Mouse (Mus musculus) midbrain, embryonic 13.5 days (tissue): Measurements from ENCODE around the gene Lrch4. TPM values are rescaled to one million over a fixed set of nuclear protein-coding genes. Genes with fewer than 3 reads are reported as not detected.

Experiments
- ATAC-seq: fragments of 200-750 bp; cut with Nextera tagmentation; 2 replicates; pipeline ENCODE4 v1.8.0; 2017; ENCODE audit warnings: mild to moderate bottlenecking, moderate TSS enrichment, moderate library complexity
- H3K27ac ChIP-seq: fragments of 300-500 bp; sonication (generic); 2 replicates; pipeline ENCODE4 v1.5.1; 2015; ENCODE audit warnings: inconsistent platforms, mild to moderate bottlenecking, moderate library complexity
- H3K27me3 ChIP-seq: fragments of 300-500 bp; sonication (generic); 2 replicates; pipeline ENCODE4 v1.6.1; 2015; ENCODE audit warnings: mild to moderate bottlenecking, inconsistent platforms
- H3K36me3 ChIP-seq: fragments of 300-500 bp; sonication (generic); 2 replicates; pipeline ENCODE4 v1.6.1; 2015; ENCODE audit warnings: mild to moderate bottlenecking, inconsistent platforms
- H3K4me1 ChIP-seq: fragments of 300-500 bp; sonication (generic); replicated peaks from 2 replicates; pipeline ENCODE4 v1.6.1; 2015; ENCODE audit warnings: inconsistent platforms
- H3K4me2 ChIP-seq: fragments of 300-500 bp; sonication (generic); replicated peaks from 2 replicates; pipeline ENCODE4 v1.6.1; 2015; ENCODE audit warnings: moderate library complexity, mild to moderate bottlenecking, inconsistent platforms
- H3K4me3 ChIP-seq: fragments of 300-500 bp; sonication (generic); replicated peaks from 2 replicates; pipeline ENCODE4 v1.5.1; 2015; ENCODE audit warnings: mild to moderate bottlenecking, inconsistent platforms
- H3K9ac ChIP-seq: fragments of 300-500 bp; sonication (generic); replicated peaks from 2 replicates; pipeline ENCODE4 v1.6.1; 2015; ENCODE audit warnings: mild to moderate bottlenecking, inconsistent platforms
- H3K9me3 ChIP-seq: fragments of 300-500 bp; sonication (generic); 2 replicates; pipeline ENCODE4 v1.6.1; 2016; ENCODE audit warnings: mild to moderate bottlenecking, inconsistent platforms
- WGBS: fragments of 180-500 bp; shearing (Covaris S2); methylation state at CpG from one replicate; pipeline ENCODE4 v1.1.7; 2015; 5-methylcytosine and 5-hydroxymethylcytosine counted together
- polyA plus RNA-seq: library from polyadenylated mRNA; unstranded; fragments of >200 nt; fragmentation: Nextera tagmentation; extraction: Ambion mirVana; gene quantifications from 2 replicates; pipeline ENCODE4 v1.2.1, GENCODE M21; 2015

Gene Lrch4
- polyA plus RNA-seq, 1 experiment from 2014 or later: 21.4 TPM

DNA sequence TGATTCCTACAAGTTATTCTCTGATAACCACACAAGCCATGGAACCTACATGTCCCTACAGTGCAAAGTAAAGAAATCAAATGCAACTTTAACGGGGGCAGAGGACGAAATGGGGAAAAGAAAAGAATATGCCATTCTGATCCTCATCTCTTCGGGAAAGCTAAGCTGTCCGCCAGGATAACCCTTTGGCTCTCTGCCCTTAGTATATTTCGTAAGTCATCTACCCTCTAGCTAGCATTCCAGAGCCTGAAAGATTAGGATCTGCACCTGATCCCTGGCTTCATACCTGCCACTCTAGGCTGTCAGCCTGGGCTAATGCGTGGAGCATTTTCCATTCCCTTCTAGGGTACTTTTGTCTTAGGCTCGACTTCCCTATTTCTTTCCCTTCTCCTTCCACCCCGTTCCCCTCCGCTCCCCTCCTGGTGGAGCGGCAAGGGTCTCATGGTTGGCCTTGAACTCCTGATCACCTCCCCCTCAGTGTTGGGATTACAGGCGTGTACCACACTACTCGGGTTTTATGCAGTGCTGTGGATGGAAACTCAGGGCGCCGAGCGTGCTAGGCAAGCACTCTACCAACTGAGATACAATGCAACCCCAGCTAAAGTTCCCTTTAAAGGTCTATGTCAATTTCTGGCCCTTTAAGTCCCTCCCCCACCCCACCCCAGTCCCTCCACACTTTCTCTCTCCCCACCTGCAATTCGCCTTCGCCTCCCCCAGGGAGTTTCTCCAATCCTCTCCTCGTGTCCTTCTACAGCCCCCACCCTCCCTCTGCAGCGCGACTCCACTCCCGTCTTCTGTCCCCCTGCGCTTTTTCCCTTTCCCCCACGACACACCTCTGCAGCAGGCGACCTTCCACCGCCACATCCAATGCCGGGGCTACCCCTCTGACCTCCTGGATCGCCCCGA lies 54.7 kb downstream of the Lrch4 start:
- no peaks in the 10 kb centered on the region for H3K9me3 ChIP-seq
- peaks cover 22% of the 10 kb centered on the region for H3K4me1 ChIP-seq
- H3K27ac ChIP-seq: peak overlapping the region; percentile 74
- 13% methylated on average over 27 of the region's 28 CpGs for WGBS
- peak overlapping the region; percentile 83 for H3K9ac ChIP-seq
- H3K27me3 ChIP-seq: peaks cover 4% of the 10 kb centered on the region; the same call in 1 of the 2 replicates
- peak; percentile 18 for ATAC-seq
- peak overlapping the region; percentile 74 for H3K4me3 ChIP-seq
- H3K36me3 ChIP-seq: 0 out of 2 replicates have a peak, but pooled peaks cover 8% of the 10 kb centered on the region
- H3K4me2 ChIP-seq: peak overlapping the region; percentile 74

DNA sequence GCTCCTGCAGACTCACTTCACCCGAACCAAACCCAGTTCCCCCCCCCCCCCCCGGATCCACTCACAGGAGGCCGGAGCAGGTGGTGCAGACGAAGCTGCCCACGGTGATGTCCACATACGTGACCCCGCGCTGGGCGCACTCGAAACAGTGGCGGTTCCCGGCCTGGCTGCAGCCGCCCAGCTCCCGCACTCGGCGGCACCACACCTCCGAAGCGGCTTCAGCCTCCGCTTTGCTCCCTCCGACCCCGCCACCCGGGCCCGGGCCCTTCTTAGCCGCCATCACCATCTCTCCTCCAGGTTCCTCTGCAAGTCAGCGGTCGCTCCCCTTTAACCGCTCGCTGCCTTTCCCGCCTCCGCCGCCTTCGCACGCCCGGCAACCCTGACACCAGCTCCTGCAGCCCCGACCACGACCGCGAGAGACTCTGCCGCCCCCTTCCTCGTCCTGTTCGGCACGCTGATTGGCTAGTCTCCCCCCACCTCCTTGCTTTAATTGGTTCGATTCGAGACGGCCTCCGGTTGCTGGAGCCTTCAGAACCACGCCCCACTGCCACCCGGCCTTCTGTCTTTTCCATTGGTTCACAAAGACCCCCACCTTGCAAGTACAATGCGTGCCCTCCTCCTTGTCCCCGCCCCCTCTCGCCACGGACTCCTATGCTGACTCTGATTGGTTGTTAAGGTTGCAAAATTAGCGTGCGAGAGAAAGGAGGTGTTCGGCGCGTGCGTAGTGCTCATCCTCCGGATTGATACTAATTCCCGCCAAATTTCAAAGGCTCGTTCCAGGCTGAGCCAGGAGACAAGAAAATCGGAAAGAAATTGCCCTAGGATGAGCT lies 55.6 kb downstream of the Lrch4 start, which contains the start of gene Agfg2:
Gene Agfg2 (minus strand): TSS at position 433 of the 830 bp plus-strand sequence.
- WGBS: under 1% methylated on average over 56 of the region's 62 CpGs
- no peaks in the 10 kb centered on the region for H3K9me3 ChIP-seq
- peak within 1 kb of the TSS; percentile 74 for H3K4me3 ChIP-seq
- peak within 1 kb of the TSS; percentile 83 for H3K9ac ChIP-seq
- peak within 1 kb of the TSS; percentile 74 for H3K4me2 ChIP-seq
- H3K36me3 ChIP-seq: 0 out of 2 replicates have a peak, but pooled peaks cover 8% of the 10 kb centered on the region
- H3K27ac ChIP-seq: peak within 1 kb of the TSS; percentile 74
- peaks cover 4% of the 10 kb centered on the region; the same call in 1 of the 2 replicates for H3K27me3 ChIP-seq
- peaks cover 22% of the 10 kb centered on the region for H3K4me1 ChIP-seq
- ATAC-seq: peak; percentile 99

DNA sequence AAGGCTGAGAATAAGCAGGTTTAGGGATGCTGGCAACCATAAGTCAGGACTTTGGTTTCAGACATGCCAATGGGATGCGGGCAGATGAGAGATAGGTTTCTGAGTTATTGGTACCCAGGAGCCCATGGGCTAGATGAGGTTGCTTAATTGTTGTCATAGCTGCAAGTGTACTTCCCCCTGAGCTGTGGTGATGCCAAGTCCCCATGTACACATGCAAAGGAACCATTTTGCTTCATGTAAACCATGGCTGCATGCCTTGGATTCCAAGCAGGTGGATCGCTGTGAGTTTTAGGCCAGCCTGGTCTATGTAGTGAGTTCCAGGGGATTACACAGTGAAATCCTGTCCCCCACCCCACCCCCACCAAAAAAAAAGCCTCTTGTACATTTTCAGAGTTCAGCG lies 56.7 kb downstream of the Lrch4 start:
- 96% methylated on average over 3 of the region's 3 CpGs for WGBS
- Histone ChIP-seq H3K4me1 (peaks cover 22% of the 10 kb centered on the region), H3K4me2 (no peak overlapping the region), H3K27ac (no peak overlapping the region), H3K27me3 (peaks cover 4% of the 10 kb centered on the region; the same call in 1 of the 2 replicates), H3K36me3 (0 out of 2 replicates have a peak, but pooled peaks cover 8% of the 10 kb centered on the region), H3K4me3 (no peak overlapping the region), H3K9ac (no peak overlapping the region), H3K9me3 (no peaks in the 10 kb centered on the region)
- ATAC-seq: no peak

DNA sequence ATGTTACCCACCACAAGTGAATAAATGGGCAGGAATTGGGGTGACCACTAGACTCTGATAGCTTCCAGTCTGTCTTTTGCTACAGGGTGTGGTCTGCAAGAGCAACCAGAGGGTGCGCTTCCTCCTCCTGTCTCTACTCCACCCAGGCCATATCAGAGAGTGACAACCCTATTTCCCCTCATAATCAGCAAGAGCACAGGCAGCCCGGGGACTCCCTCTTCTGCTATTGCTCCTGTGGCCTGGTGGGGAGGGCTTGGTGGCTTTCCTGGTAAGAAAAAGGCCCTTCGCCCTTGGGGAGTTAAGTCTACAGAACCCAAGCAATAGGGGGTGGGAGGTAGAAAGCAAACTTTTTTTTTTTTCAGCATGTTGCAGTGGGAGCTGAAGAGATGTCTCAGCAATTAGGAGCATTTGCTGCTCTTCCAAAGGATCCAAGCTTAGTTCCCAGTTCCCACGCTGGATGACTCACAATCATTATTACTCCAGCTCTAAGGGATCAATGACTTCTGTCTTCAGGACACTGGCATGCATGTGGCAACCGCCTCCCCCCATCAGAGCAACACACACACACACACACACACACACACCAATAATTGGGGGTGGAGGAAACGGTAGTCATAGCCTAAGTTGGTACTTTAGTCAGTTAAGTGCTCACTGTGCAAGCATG lies 57.3 kb downstream of the Lrch4 start:
- Histone ChIP-seq H3K36me3 (0 out of 2 replicates have a peak, but pooled peaks cover 4% of the 10 kb centered on the region), H3K27ac (no peak overlapping the region), H3K27me3 (peaks cover 4% of the 10 kb centered on the region; the same call in 1 of the 2 replicates), H3K9ac (no peak overlapping the region), H3K4me2 (no peak overlapping the region), H3K4me3 (no peak overlapping the region), H3K4me1 (peaks cover 22% of the 10 kb centered on the region), H3K9me3 (no peaks in the 10 kb centered on the region)
- ATAC-seq: no peak
- WGBS: 88% methylated on average over 6 of the region's 6 CpGs

DNA sequence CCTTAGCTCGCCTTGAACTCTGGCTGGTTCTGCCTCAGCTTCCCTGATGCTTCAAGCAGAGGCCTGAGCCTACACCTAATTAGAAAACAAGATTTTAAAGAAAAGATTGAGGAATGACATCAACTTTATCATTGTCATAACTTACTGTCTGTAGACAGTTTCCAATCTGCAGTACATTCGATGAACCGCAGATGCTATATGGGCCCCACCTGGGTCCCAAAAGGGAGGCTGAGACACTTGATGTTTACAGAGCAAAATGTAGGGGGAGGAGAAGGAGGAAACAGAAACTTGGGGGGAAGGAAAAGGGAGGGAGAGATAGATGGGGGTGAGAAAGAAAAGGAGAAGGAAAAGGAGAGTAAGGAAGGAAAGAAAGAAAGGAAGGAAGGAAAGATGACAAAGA lies 61.1 kb downstream of the Lrch4 start:
- Histone ChIP-seq H3K36me3 (no peaks in the 10 kb centered on the region), H3K27me3 (peaks cover 4% of the 10 kb centered on the region; the same call in 1 of the 2 replicates), H3K4me2 (no peak overlapping the region), H3K9ac (no peak overlapping the region), H3K4me3 (no peak overlapping the region), H3K9me3 (no peaks in the 10 kb centered on the region), H3K4me1 (peaks cover 2% of the 10 kb centered on the region; the same call in 1 of the 2 replicates), H3K27ac (no peak overlapping the region)
- 94% methylated on average over 3 of the region's 3 CpGs for WGBS
- no peak for ATAC-seq

DNA sequence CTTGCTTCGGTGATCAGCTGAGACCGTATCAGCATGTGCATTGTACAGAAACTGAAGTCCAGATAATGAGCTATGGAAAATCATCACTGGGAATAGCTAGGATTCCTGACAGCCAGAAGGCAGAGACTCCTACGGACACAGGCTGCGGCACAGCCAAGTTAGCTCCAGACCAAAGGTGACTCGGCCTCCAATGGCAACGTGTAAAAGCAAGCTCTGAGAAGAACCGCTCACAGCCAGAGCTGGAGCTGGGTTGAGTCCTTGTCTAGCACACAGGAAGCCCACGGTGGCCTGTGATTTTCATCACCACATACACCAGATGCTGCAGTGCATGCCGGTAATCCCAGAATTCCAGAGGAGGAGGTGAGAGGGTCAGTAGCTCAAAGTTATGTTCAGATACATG lies 61.6 kb downstream of the Lrch4 start:
- Histone ChIP-seq H3K27ac (no peak overlapping the region), H3K9me3 (no peaks in the 10 kb centered on the region), H3K4me1 (no peaks in the 10 kb centered on the region), H3K36me3 (no peaks in the 10 kb centered on the region), H3K9ac (no peak overlapping the region), H3K4me3 (no peak overlapping the region), H3K27me3 (peaks cover 4% of the 10 kb centered on the region; the same call in 1 of the 2 replicates), H3K4me2 (no peak overlapping the region)
- 74% methylated on average over 9 of the region's 9 CpGs for WGBS
- no peak for ATAC-seq

Other genes starting within 250 kb of the Lrch4 start
- 0.08 and 0.12 TPM in 2 replicates for gene Zan, start 152.1 kb upstream of the Lrch4 start, polyA plus RNA-seq
- 74.0 and 82.0 TPM in 2 replicates for gene Pop7, start 126.6 kb upstream of the Lrch4 start, polyA plus RNA-seq
- gene Gigyf1, start 110.6 kb upstream of the Lrch4 start, polyA plus RNA-seq: 19.6 and 20.5 TPM in 2 replicates
- not detected in 2 replicates for gene Epo, start 95.9 kb upstream of the Lrch4 start, polyA plus RNA-seq
- gene Gnb2, start 95.6 kb upstream of the Lrch4 start, polyA plus RNA-seq: 520 and 545 TPM in 2 replicates
- gene Actl6b, start 75.6 kb upstream of the Lrch4 start, polyA plus RNA-seq: 231 and 235 TPM in 2 replicates
- gene Tfr2, start 59.3 kb upstream of the Lrch4 start, polyA plus RNA-seq: 2.4 and 3.6 TPM in 2 replicates
- gene Mospd3, start 28.1 kb upstream of the Lrch4 start, polyA plus RNA-seq: 37.6 and 43.1 TPM in 2 replicates
- gene Pcolce, start 15.3 kb upstream of the Lrch4 start, polyA plus RNA-seq: 9.0 and 10.5 TPM in 2 replicates
- gene Fbxo24, start 119 bp upstream of the Lrch4 start, polyA plus RNA-seq: 0.23 and 0.32 TPM in 2 replicates
- 9.2 and 9.9 TPM in 2 replicates for gene Gm20605, start 54 bp downstream of the Lrch4 start, polyA plus RNA-seq
- gene Sap25, start 12.2 kb downstream of the Lrch4 start, polyA plus RNA-seq: 2.7 and 10.9 TPM in 2 replicates
- not detected in 2 replicates for gene Irs3, start 16.6 kb downstream of the Lrch4 start, polyA plus RNA-seq
- gene Agfg2, start 55.6 kb downstream of the Lrch4 start, polyA plus RNA-seq: 19.5 and 19.6 TPM in 2 replicates
- gene Nyap1, start 112.5 kb downstream of the Lrch4 start, polyA plus RNA-seq: 39.9 and 42.3 TPM in 2 replicates
- 44.2 and 54.0 TPM in 2 replicates for gene Tsc22d4, start 116.6 kb downstream of the Lrch4 start, polyA plus RNA-seq
- gene Ppp1r35, start 149.7 kb downstream of the Lrch4 start, polyA plus RNA-seq: 43.4 and 48.9 TPM in 2 replicates
- 10.6 and 11.0 TPM in 2 replicates for gene Mepce, start 158.5 kb downstream of the Lrch4 start, polyA plus RNA-seq
- gene Zcwpw1, start 158.7 kb downstream of the Lrch4 start, polyA plus RNA-seq: 10.9 and 12.0 TPM in 2 replicates
- gene Pilra, start 207.2 kb downstream of the Lrch4 start, polyA plus RNA-seq: 0.42 TPM in 1 of 2 replicates, not detected in the other
- not detected in 2 replicates for gene Pilrb1, start 229.0 kb downstream of the Lrch4 start, polyA plus RNA-seq
- gene Pilrb2, start 242.7 kb downstream of the Lrch4 start, polyA plus RNA-seq: not detected in 2 replicates